Mouse (Mus musculus) adrenal gland, postnatal 14 days (tissue): ENCODE data around the gene Ednrb. TPM values are rescaled to one million over a fixed set of nuclear protein-coding genes. Genes with fewer than 3 reads are reported as not detected.

Experiments used
- DNase-seq: peaks from one replicate; pipeline ENCODE4 v3.0.0; 2021; ENCODE audit warnings: mixed read lengths
- long read RNA-seq, 2 experiments: library from polyadenylated mRNA; stranded (forward); transcript quantifications; one replicate each; pipeline ENCODE4 v2.0.0; 2021
- total RNA-seq: library from RNA; stranded (reverse); gene quantifications from 2 replicates; pipeline ENCODE4 v1.2.3, GENCODE M21; 2021

The Ednrb gene
- total RNA-seq = 44.5 and 52.8 TPM in 2 replicates
- long read RNA-seq, experiment 1, full-length matches to known transcripts = 27 of 36 reads
- long read RNA-seq, experiment 1, partial matches to known transcripts = 2 of 36 reads
- long read RNA-seq, experiment 1, other reads (novel, unspliced or antisense) = 7 of 36 reads
- long read RNA-seq, experiment 2, full-length matches to known transcripts = 13 of 17 reads
- long read RNA-seq, experiment 2, partial matches to known transcripts = 0 of 17 reads
- long read RNA-seq, experiment 2, other reads (novel, unspliced or antisense) = 4 of 17 reads

GRCm38 (mm10) chr14:103844011-103844549 lies at the start of gene Ednrb:
TSS of gene Ednrb (minus strand) at chr14:103844402.
- DNase-seq = peak; percentile 53

- no peak for DNase-seq
Measured at GRCm38 (mm10) chr14:103892411-103892938, 48.3 kb upstream of the Ednrb start.

- no peak for DNase-seq
Measured at GRCm38 (mm10) chr14:103890761-103891160, 46.6 kb upstream of the Ednrb start.

- no peak for DNase-seq
Measured at GRCm38 (mm10) chr14:103884892-103885575, 40.8 kb upstream of the Ednrb start.

GRCm38 (mm10) chr14:103882943-103883342 lies 38.7 kb upstream of the Ednrb start:
- DNase-seq = no peak

GRCm38 (mm10) chr14:103877117-103877516 lies 32.9 kb upstream of the Ednrb start:
- no peak for DNase-seq

GRCm38 (mm10) chr14:103876598-103876997 lies 32.4 kb upstream of the Ednrb start:
- no peak for DNase-seq

GRCm38 (mm10) chr14:103866636-103867035 lies 22.4 kb upstream of the Ednrb start:
- DNase-seq = no peak

GRCm38 (mm10) chr14:103865226-103865625 lies 21.0 kb upstream of the Ednrb start:
- no peak for DNase-seq

GRCm38 (mm10) chr14:103850071-103850845 lies 6.1 kb upstream of the Ednrb start:
- no peak for DNase-seq

GRCm38 (mm10) chr14:103845716-103846115 lies 1.5 kb upstream of the Ednrb start:
- no peak for DNase-seq

- no peak for DNase-seq
Measured at GRCm38 (mm10) chr14:103844944-103845343, 742 bp upstream of the Ednrb start.

- DNase-seq = peak; percentile 64
Measured at GRCm38 (mm10) chr14:103843371-103844001, 716 bp downstream of the Ednrb start.

- DNase-seq = no peak
Measured at GRCm38 (mm10) chr14:103842896-103843295, 1.3 kb downstream of the Ednrb start.

GRCm38 (mm10) chr14:103840436-103840835 lies 3.8 kb downstream of the Ednrb start:
- DNase-seq = no peak

- no peak for DNase-seq
Measured at GRCm38 (mm10) chr14:103838887-103839286, 5.3 kb downstream of the Ednrb start.

- DNase-seq = no peak
Measured at GRCm38 (mm10) chr14:103834589-103834988, 9.6 kb downstream of the Ednrb start.

- DNase-seq = no peak
Measured at GRCm38 (mm10) chr14:103834147-103834546, 10.1 kb downstream of the Ednrb start.

GRCm38 (mm10) chr14:103832472-103832871 lies 11.7 kb downstream of the Ednrb start:
- no peak for DNase-seq

- no peak for DNase-seq
Measured at GRCm38 (mm10) chr14:103831007-103831406, 13.2 kb downstream of the Ednrb start.

GRCm38 (mm10) chr14:103826343-103826742 lies 17.9 kb downstream of the Ednrb start:
- no peak for DNase-seq

GRCm38 (mm10) chr14:103825934-103826333 lies 18.3 kb downstream of the Ednrb start:
- DNase-seq = no peak
